Mouse (Mus musculus) heart, adult 18-20 months (tissue): ENCODE results near the gene Mtch1. TPM values are rescaled to one million over a fixed set of nuclear protein-coding genes. Genes with fewer than 3 reads are reported as not detected.
A peak's percentile ranks its signal among the peaks of the same experiment; 100 is the strongest.
"Not testable (repeated sequence)": the region's sequence is repeated elsewhere in the genome, so short reads cannot be mapped to it uniquely, and the experiment has no call there.

Source experiments
- DNase-seq, 2 experiments: peaks; one replicate each; pipeline ENCODE4 v3.0.0; 2021 to 2022; ENCODE audit warnings: mixed read lengths in 1 of 2
- long read RNA-seq, 2 experiments: library from polyadenylated mRNA; stranded (forward); transcript quantifications; one replicate each; pipeline ENCODE4 v2.0.0; 2021
- total RNA-seq, 2 experiments: library from RNA; stranded (reverse); gene quantifications; 2 replicates each; pipeline ENCODE4 v1.2.3; 2021

The Mtch1 gene
- total RNA-seq, result 100 to 1,000 TPM; 193 to 203 TPM
- long read RNA-seq, experiment 1, transcript Mtch1-201 (12 exons, 1,952 nt), result minor isoform, 133 of 331 reads
- long read RNA-seq, experiment 1, transcript Mtch1-202 (12 exons, 1,897 nt), result major isoform, 164 of 331 reads
- long read RNA-seq, experiment 1, transcript Mtch1-218 (1 exons, 2,292 nt), result minor isoform, 22 of 331 reads
- long read RNA-seq, experiment 1, partial matches to known transcripts, result 4 of 331 reads
- long read RNA-seq, experiment 1, other reads (novel, unspliced or antisense), result 4 of 331 reads
- long read RNA-seq, experiment 2, transcript Mtch1-202 (12 exons, 1,897 nt), result major isoform, 85 of 161 reads
- long read RNA-seq, experiment 2, transcript Mtch1-207 (13 exons, 1,093 nt), result minor isoform, 5 of 161 reads
- long read RNA-seq, experiment 2, transcript Mtch1-218 (1 exons, 2,292 nt), result minor isoform, 9 of 161 reads
- long read RNA-seq, experiment 2, transcript Mtch1-201 (12 exons, 1,952 nt), result minor isoform, 52 of 161 reads
- long read RNA-seq, experiment 2, partial matches to known transcripts, result 2 of 161 reads
- long read RNA-seq, experiment 2, other reads (novel, unspliced or antisense), result 5 of 161 reads

- DNase-seq, result peak; percentile 99
Observed at GRCm38 (mm10) chr17:29347645-29348256, at the start of gene Mtch1. Gene Mtch1, minus strand, starts transcription at chr17:29347934.

- peak; percentile 87 to 88 for DNase-seq
Observed at GRCm38 (mm10) chr17:29396821-29397242, 49.1 kb upstream of the Mtch1 start.

- no peak for DNase-seq
Observed at GRCm38 (mm10) chr17:29396056-29396799, 48.5 kb upstream of the Mtch1 start.

- DNase-seq, result peak; percentile 55 to 81
Observed at GRCm38 (mm10) chr17:29395381-29395780, 47.6 kb upstream of the Mtch1 start.

GRCm38 (mm10) chr17:29394761-29395160, 47.0 kb upstream of the Mtch1 start:
- not testable (repeated sequence) for DNase-seq

GRCm38 (mm10) chr17:29394106-29394760, 46.5 kb upstream of the Mtch1 start:
- DNase-seq, result no peak

GRCm38 (mm10) chr17:29393335-29394089, 45.8 kb upstream of the Mtch1 start:
- DNase-seq, result no peak

GRCm38 (mm10) chr17:29391280-29391679, 43.5 kb upstream of the Mtch1 start:
- DNase-seq, result no peak

GRCm38 (mm10) chr17:29388978-29389377, 41.2 kb upstream of the Mtch1 start:
- DNase-seq, result peak; percentile 37 to 52

GRCm38 (mm10) chr17:29385746-29386145, 38.0 kb upstream of the Mtch1 start:
- no peak for DNase-seq

- peak; percentile 62 for DNase-seq
Observed at GRCm38 (mm10) chr17:29384850-29385438, 37.2 kb upstream of the Mtch1 start.

GRCm38 (mm10) chr17:29383923-29384322, 36.2 kb upstream of the Mtch1 start:
- DNase-seq, result no peak

- DNase-seq, result no peak
Observed at GRCm38 (mm10) chr17:29382417-29382816, 34.7 kb upstream of the Mtch1 start.

GRCm38 (mm10) chr17:29381472-29381871, 33.7 kb upstream of the Mtch1 start:
- peak; percentile 79 to 89 for DNase-seq

GRCm38 (mm10) chr17:29380241-29380640, 32.5 kb upstream of the Mtch1 start:
- no peak for DNase-seq

- DNase-seq, result no peak
Observed at GRCm38 (mm10) chr17:29378056-29378455, 30.3 kb upstream of the Mtch1 start.

- no peak for DNase-seq
Observed at GRCm38 (mm10) chr17:29375871-29376270, 28.1 kb upstream of the Mtch1 start.

GRCm38 (mm10) chr17:29370984-29371723, 23.4 kb upstream of the Mtch1 start:
- peak; percentile 93 to 96 for DNase-seq

- no peak for DNase-seq
Observed at GRCm38 (mm10) chr17:29368726-29369125, 21.0 kb upstream of the Mtch1 start.

- DNase-seq, result no peak
Observed at GRCm38 (mm10) chr17:29365105-29365621, 17.4 kb upstream of the Mtch1 start.
